Comparison of ENCODE assay signal across 8 mouse cellular contexts in genomic region chr4:133728256-133728655, GRCm38 (mm10). TPM values are rescaled to one million over a fixed set of nuclear protein-coding genes. Genes with fewer than 3 reads are reported as not detected.
DNase-seq lines count a peak whose midpoint lies in the region; ATAC-seq and TF ChIP-seq lines count a peak whose summit lies in the region.
"Had no signal": no experiment of that assay in that cellular context is flagged by ENCODE, and none has a peak within 500 bp of the region (broad histone marks: within the 10 kb centered on the region; RNA-seq: fewer than 3 reads in every experiment).

No protein-coding gene starts in this region.

- no peaks in the 10 kb centered on the region for H3K9me3 ChIP-seq in hindbrain, embryonic 11.5 days (ENCODE audit: control insufficient read depth, low read length)
- H3K9me3 ChIP-seq in hindbrain, postnatal 0 days (ENCODE audit: low read length): no peaks in the 10 kb centered on the region
- H3K9me3 ChIP-seq in limb, embryonic 11.5 days (ENCODE audit: control insufficient read depth, low read length): no peaks in the 10 kb centered on the region
- no peaks in the 10 kb centered on the region for H3K9me3 ChIP-seq in liver, embryonic 11.5 days (ENCODE audit: control insufficient read depth, low read length)

- peaks cover 24% of the 10 kb centered on the region for H3K4me1 ChIP-seq in hindbrain, embryonic 11.5 days (replicated peaks; ENCODE audit: control insufficient read depth, insufficient read depth, low read length)
- H3K4me1 ChIP-seq in hindbrain, postnatal 0 days (ENCODE audit: insufficient read depth, low read length): peaks cover 39% of the 10 kb centered on the region
- peaks cover 42% of the 10 kb centered on the region for H3K4me1 ChIP-seq in limb, embryonic 11.5 days (ENCODE audit: control insufficient read depth, insufficient read depth, low read length)
- H3K4me1 ChIP-seq in liver, embryonic 11.5 days (replicated peaks; ENCODE audit: control insufficient read depth, insufficient read depth, low read length): peaks cover 65% of the 10 kb centered on the region

- 74% methylated on average over 9 of the region's 9 CpGs for WGBS in hindbrain, embryonic 11.5 days
- 31% methylated on average over 9 of the region's 9 CpGs for WGBS in hindbrain, postnatal 0 days
- whole genome bisulfite sequencing in limb, embryonic 11.5 days: 8% methylated on average over 9 of the region's 9 CpGs
- WGBS in liver, embryonic 11.5 days: 48% methylated on average over 9 of the region's 9 CpGs

- no peak overlapping the region for H3K4me2 ChIP-seq in hindbrain, embryonic 11.5 days (replicated peaks; ENCODE audit: low read depth, low read length)
- no peak overlapping the region for H3K4me2 ChIP-seq in hindbrain, postnatal 0 days (ENCODE audit: low read depth, low read length)
- no peak overlapping the region for H3K4me2 ChIP-seq in limb, embryonic 11.5 days (ENCODE audit: low read depth, severe bottlenecking)
- H3K4me2 ChIP-seq in liver, embryonic 11.5 days: no peak overlapping the region

- no peaks in the 10 kb centered on the region for H3K27me3 ChIP-seq in hindbrain, embryonic 11.5 days (ENCODE audit: control insufficient read depth, insufficient read depth, low read length)
- no peaks in the 10 kb centered on the region for H3K27me3 ChIP-seq in hindbrain, postnatal 0 days (ENCODE audit: insufficient read depth, low read length)
- no peaks in the 10 kb centered on the region for H3K27me3 ChIP-seq in limb, embryonic 11.5 days (ENCODE audit: control insufficient read depth, insufficient read depth, low read length)
- H3K27me3 ChIP-seq in liver, embryonic 11.5 days (replicated peaks; ENCODE audit: control insufficient read depth, insufficient read depth, low read length): no peaks in the 10 kb centered on the region

- no peak overlapping the region for H3K9ac ChIP-seq in hindbrain, embryonic 11.5 days (ENCODE audit: low read depth, low read length)
- no peak overlapping the region for H3K9ac ChIP-seq in hindbrain, postnatal 0 days (replicated peaks; ENCODE audit: low read length)
- H3K9ac ChIP-seq in limb, embryonic 11.5 days (ENCODE audit: low read length): no peak overlapping the region
- H3K9ac ChIP-seq in liver, embryonic 11.5 days (ENCODE audit: low read depth, low read length): no peak overlapping the region

- no peaks in the 10 kb centered on the region; the same call in 1 of the 2 replicates for H3K36me3 ChIP-seq in hindbrain, embryonic 11.5 days (ENCODE audit: control insufficient read depth, insufficient read depth, low read length)
- no peaks in the 10 kb centered on the region for H3K36me3 ChIP-seq in hindbrain, postnatal 0 days (ENCODE audit: insufficient read depth, low read length)
- peaks cover 2% of the 10 kb centered on the region; the same call in 1 of the 2 replicates for H3K36me3 ChIP-seq in limb, embryonic 11.5 days (ENCODE audit: control insufficient read depth, insufficient read depth, low read length)
- peaks cover 11% of the 10 kb centered on the region for H3K36me3 ChIP-seq in liver, embryonic 11.5 days (ENCODE audit: control insufficient read depth, insufficient read depth, low read length)

- no peak for ATAC-seq in hindbrain, embryonic 11.5 days (ENCODE audit: low FRiP score)
- ATAC-seq in hindbrain, postnatal 0 days: no peak
- no peak for ATAC-seq in limb, embryonic 11.5 days (ENCODE audit: insufficient number of reproducible peaks, low FRiP score, low TSS enrichment, low read depth)
- no peak for ATAC-seq in liver, embryonic 11.5 days (replicated peaks; ENCODE audit: low FRiP score)

- no peak overlapping the region for H3K4me3 ChIP-seq in hindbrain, embryonic 11.5 days (ENCODE audit: low read depth, low read length)
- H3K4me3 ChIP-seq in hindbrain, postnatal 0 days (ENCODE audit: low read length): no peak overlapping the region
- no peak overlapping the region for H3K4me3 ChIP-seq in limb, embryonic 11.5 days (ENCODE audit: low read depth, low read length)
- H3K4me3 ChIP-seq in liver, embryonic 11.5 days (ENCODE audit: low read depth, low read length): no peak overlapping the region

- intact Hi-C loops in gastrocnemius, postnatal 14 days (cut with DNase I; ENCODE audit: low total_unique reads): no loop called here

- TF ChIP-seq CTCF in hindbrain, postnatal 0 days (IDR thresholded peaks at IDR 0.05; ENCODE audit: low read depth): no peak

- DNase-seq in hindbrain, embryonic 11.5 days (ENCODE audit: low spot score): no peak
- DNase-seq in hindbrain, postnatal 0 days (ENCODE audit: low spot score): no peak
- peak; percentile 39 for DNase-seq in MN1 (ENCODE audit: low spot score)
- DNase-seq in embryo, embryonic 11 days: peak; percentile 31
- DNase-seq in limb, embryonic 11.5 days (ENCODE audit: low spot score): peak; percentile 24
- DNase-seq in liver, embryonic 11.5 days (ENCODE audit: low spot score): no peak
- no peak for DNase-seq in gastrocnemius, postnatal 14 days
- DNase-seq: lung, adult 2 months had no signal

- 0 out of 2 replicates have a peak overlapping the region, but pooled peaks have one; percentile 4 for H3K27ac ChIP-seq in hindbrain, embryonic 11.5 days (ENCODE audit: low read depth, low read length)
- no peak overlapping the region for H3K27ac ChIP-seq in hindbrain, postnatal 0 days
- no peak overlapping the region for H3K27ac ChIP-seq in limb, embryonic 11.5 days (replicated peaks; ENCODE audit: low read depth, low read length)
- H3K27ac ChIP-seq in liver, embryonic 11.5 days (ENCODE audit: low read depth, low read length): no peak overlapping the region

RNA-seq across cellular contexts. Expression of gene Arid1a, which starts 28.3 kb away (rescaled TPM):
- polyA plus RNA-seq in hindbrain, embryonic 11.5 days (2014; fragmentation: Nextera tagmentation; extraction: Ambion mirVana): 40.8 and 51.6 TPM in 2 replicates
- 54.1 and 59.1 TPM in 2 replicates for total RNA-seq in hindbrain, postnatal 0 days (2014; rRNA removed)
- polyA plus RNA-seq in hindbrain, postnatal 0 days (2015; fragmentation: Nextera tagmentation; extraction: Ambion mirVana): 17.6 and 17.7 TPM in 2 replicates
- 46.2 and 50.3 TPM in 2 replicates for polyA plus RNA-seq in limb, embryonic 11.5 days (2014; fragmentation: Nextera tagmentation; extraction: Ambion mirVana)
- polyA plus RNA-seq in liver, embryonic 11.5 days (2014; fragmentation: Nextera tagmentation; extraction: Ambion mirVana): 26.6 and 32.4 TPM in 2 replicates
- total RNA-seq in gastrocnemius, postnatal 14 days (2021): 10 to 100 TPM; 22.3 to 27.3 TPM

RNA-seq across cellular contexts. Expression of gene Pigv, which starts 55.8 kb away (rescaled TPM):
- polyA plus RNA-seq in hindbrain, embryonic 11.5 days (2014; fragmentation: Nextera tagmentation; extraction: Ambion mirVana): 10.0 and 10.7 TPM in 2 replicates
- 11.3 and 13.4 TPM in 2 replicates for total RNA-seq in hindbrain, postnatal 0 days (2014; rRNA removed)
- polyA plus RNA-seq in hindbrain, postnatal 0 days (2015; fragmentation: Nextera tagmentation; extraction: Ambion mirVana): 13.0 and 14.0 TPM in 2 replicates
- 13.2 and 16.8 TPM in 2 replicates for polyA plus RNA-seq in limb, embryonic 11.5 days (2014; fragmentation: Nextera tagmentation; extraction: Ambion mirVana)
- polyA plus RNA-seq in liver, embryonic 11.5 days (2014; fragmentation: Nextera tagmentation; extraction: Ambion mirVana): 10.7 and 15.0 TPM in 2 replicates
- 1 to 10 TPM; 9.4 to 9.9 TPM for total RNA-seq in gastrocnemius, postnatal 14 days (2021)

Comparison
In these comparisons a context has a peak if more than half of its experiments do, and no peak if none do; other contexts are left out.
1. DNase-seq: peak in MN1 (single experiment), embryo, embryonic 11 days (single experiment) and limb, embryonic 11.5 days (single experiment); none in hindbrain, embryonic 11.5 days (single experiment), hindbrain, postnatal 0 days (single experiment), liver, embryonic 11.5 days (single experiment) and gastrocnemius, postnatal 14 days (single experiment).